Mouse (Mus musculus) kidney, embryonic 14.5 days (tissue): ENCODE measurements around the gene Mvb12a. TPM values are rescaled to one million over a fixed set of nuclear protein-coding genes. Genes with fewer than 3 reads are reported as not detected.
"Not testable (repeated sequence)": the region's sequence is repeated elsewhere in the genome, so short reads cannot be mapped to it uniquely, and the experiment has no call there.

Source experiments
- ATAC-seq: fragments of 200-750 bp; cut with Nextera tagmentation; 2 replicates; pipeline ENCODE4 v1.8.0; 2017; ENCODE audit warnings: moderate number of reproducible peaks, mild to moderate bottlenecking, moderate TSS enrichment, moderate library complexity; ENCODE audit not compliant: low FRiP score, low TSS enrichment
- H3K27ac ChIP-seq: fragments of 300-500 bp; sonication (generic); 2 replicates; pipeline ENCODE4 v1.5.1; 2014; ENCODE audit warnings: low read depth, mild to moderate bottlenecking, low read length, moderate library complexity, mixed read lengths
- H3K27me3 ChIP-seq: fragments of 300-500 bp; sonication (generic); 2 replicates; pipeline ENCODE4 v1.6.1; 2014; ENCODE audit warnings: mild to moderate bottlenecking, low read length; ENCODE audit not compliant: control insufficient read depth, insufficient read depth
- H3K36me3 ChIP-seq: fragments of 300-500 bp; sonication (generic); 2 replicates; pipeline ENCODE4 v1.6.1; 2014; ENCODE audit warnings: low read length, mixed read lengths; ENCODE audit not compliant: control insufficient read depth, insufficient read depth
- H3K4me1 ChIP-seq: fragments of 300-500 bp; sonication (generic); 2 replicates; pipeline ENCODE4 v1.6.1; 2014; ENCODE audit warnings: low read length, mixed read lengths; ENCODE audit not compliant: control insufficient read depth, insufficient read depth
- H3K4me2 ChIP-seq: fragments of 300-500 bp; sonication (generic); replicated peaks from 2 replicates; pipeline ENCODE4 v1.6.1; 2014; ENCODE audit warnings: low read depth, mild to moderate bottlenecking, low read length
- H3K4me3 ChIP-seq: fragments of 300-500 bp; sonication (generic); 2 replicates; pipeline ENCODE4 v1.5.1; 2014; ENCODE audit warnings: mild to moderate bottlenecking, low read length
- H3K9ac ChIP-seq: fragments of 300-500 bp; sonication (generic); 2 replicates; pipeline ENCODE4 v1.6.1; 2014; ENCODE audit warnings: low read depth, mild to moderate bottlenecking, low read length, moderate library complexity
- H3K9me3 ChIP-seq: fragments of 300-500 bp; sonication (generic); 2 replicates; pipeline ENCODE4 v1.6.1; 2016; ENCODE audit warnings: low read length; ENCODE audit not compliant: control insufficient read depth
- WGBS: fragments of 180-500 bp; shearing (Covaris S2); extraction: QIAGEN DNeasy Blood & Tissue Kit; methylation state at CpG from one replicate; pipeline ENCODE4 v1.1.7; 2014; 5-methylcytosine and 5-hydroxymethylcytosine counted together
- polyA plus RNA-seq: library from polyadenylated mRNA; unstranded; fragments of >200 nt; fragmentation: Nextera tagmentation; extraction: Ambion mirVana; gene quantifications from 2 replicates; pipeline ENCODE4 v1.2.1, GENCODE M21; 2014

Gene Mvb12a
- polyA plus RNA-seq, 1 experiment from 2014 or later: 98.7 TPM

GRCm38 (mm10) chr8:71519037-71519825, 23.5 kb upstream of the Mvb12a start:
- H3K27me3 ChIP-seq, H3K4me3 ChIP-seq, H3K9me3 ChIP-seq, H3K4me2 ChIP-seq, ATAC-seq, H3K9ac ChIP-seq, H3K4me1 ChIP-seq, H3K36me3 ChIP-seq, H3K27ac ChIP-seq: not testable (repeated sequence)
- 49% methylated on average over 9 of the region's 10 CpGs for WGBS

DNA sequence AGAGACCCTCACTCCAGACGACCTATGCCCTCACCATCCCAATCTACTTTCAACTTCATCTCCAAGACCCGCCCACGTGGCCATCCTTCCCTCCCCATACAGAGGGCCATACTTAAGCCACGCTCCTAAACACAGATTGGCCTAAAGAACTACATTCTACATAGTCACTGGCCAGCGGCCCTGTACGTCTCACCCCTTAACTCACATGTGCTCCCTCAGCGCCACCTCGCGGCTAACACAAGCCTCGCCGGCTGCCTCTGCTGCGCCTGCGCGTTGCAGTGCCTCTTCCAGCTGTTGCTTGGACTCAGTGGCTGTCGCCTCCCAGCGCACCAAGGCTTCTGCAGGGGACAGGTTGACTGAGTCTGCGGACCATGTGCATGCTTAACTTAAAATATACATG, 21.1 kb upstream of the Mvb12a start:
- no peak overlapping the region for H3K27ac ChIP-seq
- H3K4me2 ChIP-seq: 0 out of 2 replicates have a peak overlapping the region, but pooled peaks have one; percentile 5
- H3K4me3 ChIP-seq: no peak overlapping the region
- WGBS: 3% methylated on average over 17 of the region's 17 CpGs
- H3K36me3 ChIP-seq: no peaks in the 10 kb centered on the region
- peaks cover 20% of the 10 kb centered on the region for H3K27me3 ChIP-seq
- peak; percentile 85 for ATAC-seq
- peaks cover 9% of the 10 kb centered on the region; the same call in 1 of the 2 replicates for H3K4me1 ChIP-seq
- H3K9ac ChIP-seq: no peak overlapping the region
- H3K9me3 ChIP-seq: no peaks in the 10 kb centered on the region

DNA sequence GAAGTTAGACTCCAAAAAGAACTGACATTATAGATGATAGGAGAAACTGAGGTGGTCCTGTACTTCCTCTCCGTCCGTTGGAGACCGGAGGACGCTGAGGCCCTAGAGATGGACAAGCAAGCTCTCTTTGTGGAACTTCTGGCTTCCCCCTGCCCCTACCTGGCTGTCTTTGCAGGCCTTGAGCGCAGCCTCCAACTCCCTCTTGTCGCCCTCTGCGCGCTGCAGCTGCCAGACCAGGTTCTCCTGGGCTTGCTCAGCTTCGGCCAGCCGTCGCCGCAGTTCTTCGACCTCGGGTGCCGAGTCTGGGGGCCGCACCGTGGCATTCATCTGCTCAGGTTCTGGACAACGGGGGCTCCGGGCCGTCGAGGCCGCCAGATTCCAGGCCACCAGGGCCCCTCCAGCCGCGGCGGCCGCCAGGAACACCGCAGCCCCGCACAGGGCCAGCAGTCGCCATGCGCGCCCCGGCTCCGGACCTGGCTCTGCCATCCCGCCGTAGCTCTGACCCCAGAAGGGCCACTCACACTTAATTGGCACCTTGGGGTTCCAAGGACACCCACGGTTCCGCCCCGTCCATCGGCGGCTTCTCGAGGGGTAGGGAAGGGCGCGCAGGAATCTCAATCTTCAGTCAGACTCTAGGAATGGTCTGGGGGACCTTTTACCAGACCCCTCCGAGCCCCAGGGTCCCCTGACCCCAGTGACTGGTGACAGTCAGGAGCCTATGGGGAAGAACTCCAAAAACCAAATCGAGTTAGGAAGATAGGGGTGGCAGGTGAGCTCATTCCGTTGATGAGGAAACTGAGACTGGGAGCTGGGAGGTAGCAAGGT, 17.3 kb upstream of the Mvb12a start, which contains the start of gene Ccdc194:
Ccdc194 (minus strand) TSS at position 486 of the 825 bp plus-strand sequence.
- Histone ChIP-seq H3K27ac (peak within 1 kb of the TSS; percentile 15; the same call in 1 of the 2 replicates), H3K36me3 (no peaks in the 10 kb centered on the region), H3K4me1 (peaks cover 15% of the 10 kb centered on the region; the same call in 1 of the 2 replicates), H3K9me3 (no peaks in the 10 kb centered on the region), H3K27me3 (peaks cover 22% of the 10 kb centered on the region), H3K9ac (peak within 1 kb of the TSS; percentile 51), H3K4me3 (peak within 1 kb of the TSS; percentile 17), H3K4me2 (peak within 1 kb of the TSS; percentile 35)
- WGBS: 9% methylated on average over 46 of the region's 46 CpGs
- ATAC-seq: no peak

GRCm38 (mm10) chr8:71526272-71526671, 16.4 kb upstream of the Mvb12a start:
- peaks cover 22% of the 10 kb centered on the region for H3K27me3 ChIP-seq
- no peaks in the 10 kb centered on the region for H3K36me3 ChIP-seq
- no peak for ATAC-seq
- no peaks in the 10 kb centered on the region for H3K9me3 ChIP-seq
- H3K4me3 ChIP-seq: no peak overlapping the region
- peaks cover 19% of the 10 kb centered on the region; the same call in 1 of the 2 replicates for H3K4me1 ChIP-seq
- H3K27ac ChIP-seq: peak overlapping the region; percentile 15; the same call in 1 of the 2 replicates
- no peak overlapping the region for H3K9ac ChIP-seq
- no peak overlapping the region for H3K4me2 ChIP-seq
- WGBS: 21% methylated on average over 6 of the region's 6 CpGs

GRCm38 (mm10) chr8:71527162-71527870, 15.4 kb upstream of the Mvb12a start:
- peaks cover 19% of the 10 kb centered on the region; the same call in 1 of the 2 replicates for H3K4me1 ChIP-seq
- no peak overlapping the region for H3K9ac ChIP-seq
- H3K9me3 ChIP-seq: no peaks in the 10 kb centered on the region
- H3K27me3 ChIP-seq: peaks cover 22% of the 10 kb centered on the region
- H3K4me3 ChIP-seq: no peak overlapping the region
- no peak for ATAC-seq
- peak overlapping the region; percentile 31 for H3K27ac ChIP-seq
- no peaks in the 10 kb centered on the region for H3K36me3 ChIP-seq
- H3K4me2 ChIP-seq: no peak overlapping the region
- 59% methylated on average over 3 of the region's 3 CpGs for WGBS

GRCm38 (mm10) chr8:71528362-71529073, 14.2 kb upstream of the Mvb12a start:
- H3K27ac ChIP-seq: peak overlapping the region; percentile 69; the same call in 1 of the 2 replicates

GRCm38 (mm10) chr8:71530735-71531467, 11.8 kb upstream of the Mvb12a start:
- not testable (repeated sequence) for H3K4me3 ChIP-seq, H3K36me3 ChIP-seq, H3K9me3 ChIP-seq, ATAC-seq, H3K27me3 ChIP-seq, H3K4me2 ChIP-seq, H3K9ac ChIP-seq
- peaks cover 18% of the 10 kb centered on the region; the same call in 1 of the 2 replicates for H3K4me1 ChIP-seq
- 64% methylated on average over 5 of the region's 12 CpGs for WGBS
- H3K27ac ChIP-seq: 0 out of 2 replicates have a peak overlapping the region, but pooled peaks have one; percentile 7

More at GRCm38 (mm10) chr8:71528362-71529073, 14.2 kb upstream of the Mvb12a start:
- Histone ChIP-seq H3K36me3 (no peaks in the 10 kb centered on the region), H3K4me1 (peaks cover 19% of the 10 kb centered on the region; the same call in 1 of the 2 replicates), H3K4me2 (no peak overlapping the region), H3K4me3 (no peak overlapping the region), H3K27me3 (peaks cover 22% of the 10 kb centered on the region), H3K9ac (no peak overlapping the region), H3K9me3 (no peaks in the 10 kb centered on the region)
- no peak for ATAC-seq
- 82% methylated on average over 11 of the region's 11 CpGs for WGBS
